Mouse (Mus musculus) frontal cortex, postnatal 14 days (tissue): Measurements from ENCODE around the gene Zbtb33.
"Not testable (repeated sequence)": the region's sequence is repeated elsewhere in the genome, so short reads cannot be mapped to it uniquely, and the experiment has no call there.

ENCODE experiments used
- DNase-seq, 2 experiments: peaks; one replicate each; pipeline ENCODE4 v3.0.0; 2022; ENCODE audit warnings: low spot score in 2 of 2

The Zbtb33 gene

DNA sequence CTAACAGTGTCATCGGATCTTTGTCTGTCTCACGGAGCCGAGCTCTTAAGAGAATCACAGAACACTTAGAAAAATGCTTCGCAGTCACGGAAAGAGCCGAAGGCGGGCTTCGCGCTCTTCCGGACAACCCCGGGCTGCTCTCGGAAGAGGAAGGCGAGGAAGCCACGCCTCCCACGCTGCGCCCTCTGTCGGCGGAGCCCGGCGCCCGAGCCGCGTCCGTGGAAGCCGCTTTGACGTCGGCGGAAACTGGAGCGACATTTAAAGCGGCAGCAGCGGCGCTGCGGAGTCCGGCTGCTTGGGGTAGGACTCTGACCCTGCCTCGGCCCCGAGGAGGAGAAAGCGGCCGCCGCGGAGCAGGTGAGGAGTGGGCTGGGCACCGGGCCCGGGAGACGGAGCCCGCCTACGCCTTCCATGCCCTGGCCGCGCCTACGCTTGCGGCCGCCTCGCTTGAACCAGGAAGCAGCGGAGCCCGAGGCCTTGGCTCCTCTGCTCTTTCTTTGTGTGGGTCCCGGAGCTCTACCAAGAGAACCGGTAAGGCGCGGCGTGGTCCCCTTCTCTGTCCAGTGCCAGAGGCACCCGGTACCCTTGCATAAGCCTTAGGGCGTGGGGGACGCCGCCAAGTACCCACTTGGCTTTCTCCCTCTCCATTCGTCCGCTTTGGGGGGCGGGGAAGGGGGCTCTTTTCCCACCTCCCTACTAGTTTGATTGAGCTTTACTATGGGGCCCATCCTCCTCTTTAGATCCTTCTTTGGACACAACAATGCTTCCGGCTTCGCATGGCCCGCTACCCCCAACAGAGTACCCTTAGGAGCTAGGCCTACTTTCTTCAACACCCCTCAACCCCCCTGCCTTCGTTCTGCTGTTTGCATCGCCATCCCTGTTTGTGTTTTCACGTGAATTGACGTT lies at the start of gene Zbtb33:
Gene Zbtb33 (plus strand): TSS at position 242 of the 906 bp plus-strand sequence.
- peak; percentile 70 to 85 for DNase-seq

DNA sequence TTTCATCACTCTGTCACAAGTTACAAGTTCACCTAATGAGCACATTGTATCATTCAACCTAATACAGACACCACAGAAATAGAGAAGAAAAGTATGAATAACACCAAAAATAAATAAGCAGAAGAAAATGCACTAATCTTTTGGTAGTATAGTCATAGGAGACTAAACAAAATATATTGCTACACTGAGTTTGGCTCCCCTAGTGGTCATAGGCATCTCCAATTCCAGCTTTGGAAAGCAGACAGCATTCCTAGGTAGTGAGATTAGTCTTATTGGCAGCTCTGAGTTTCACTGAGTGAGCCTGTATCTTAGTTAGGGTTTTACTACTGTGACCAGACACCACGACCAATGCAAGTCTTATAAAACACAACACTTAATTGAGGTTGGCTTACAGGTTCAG lies 30.5 kb upstream of the Zbtb33 start:
- no peak for DNase-seq

DNA sequence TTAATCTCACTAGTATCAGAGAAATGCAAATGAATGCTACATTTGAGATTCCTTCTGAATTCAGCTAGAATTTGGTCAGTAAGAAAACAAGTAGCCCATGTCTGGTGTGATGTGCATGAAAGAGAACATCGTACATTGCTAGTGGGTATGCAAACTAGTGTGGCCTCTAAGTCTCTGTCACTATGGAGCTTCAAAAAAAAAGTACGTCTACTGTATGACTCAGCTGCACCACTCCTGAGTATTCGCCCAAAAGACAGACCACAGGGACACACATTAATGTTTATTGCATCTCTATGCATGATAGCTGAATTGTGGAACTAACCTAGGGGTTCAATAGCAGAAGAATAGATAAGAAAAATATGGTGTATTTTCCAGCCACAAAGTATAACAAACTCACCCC lies 24.3 kb upstream of the Zbtb33 start:
- no peak for DNase-seq

DNA sequence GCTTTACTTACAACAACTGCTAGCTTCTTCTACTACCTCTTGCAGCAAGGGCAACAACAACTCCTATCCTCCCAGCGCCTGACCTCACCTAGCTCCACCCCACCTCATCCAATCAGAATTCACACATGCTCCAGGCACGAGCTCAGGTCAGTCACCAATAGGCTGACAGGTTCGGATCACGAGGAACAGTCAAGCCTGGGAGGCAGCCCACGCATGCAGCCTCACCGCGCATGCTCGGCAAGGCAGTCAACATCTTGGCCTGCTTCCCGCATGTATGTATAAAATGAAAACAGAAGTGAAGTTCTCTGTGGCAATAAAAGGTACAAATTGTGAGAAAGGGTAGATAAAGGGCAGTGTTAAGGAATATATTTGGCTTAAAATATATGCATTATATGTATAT lies 23.5 kb upstream of the Zbtb33 start:
- no peak for DNase-seq

DNA sequence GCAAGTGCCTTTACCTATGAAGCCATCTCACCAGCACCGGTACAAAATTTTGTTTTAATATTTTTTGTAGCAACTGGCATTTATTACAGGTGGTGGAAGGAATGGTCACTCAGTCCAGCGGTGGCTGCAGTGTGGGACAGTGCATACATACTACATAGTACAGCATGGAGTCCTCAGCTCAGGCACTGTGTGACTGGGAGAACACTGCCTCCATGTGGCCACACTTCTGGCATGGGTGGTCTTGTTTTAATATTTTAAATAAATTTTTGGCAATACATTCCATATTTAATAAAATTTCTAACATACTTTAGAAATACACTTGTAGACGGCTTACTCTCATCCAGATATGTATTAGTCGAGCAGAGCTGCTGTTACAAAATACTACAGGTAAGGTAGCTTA lies 23.0 kb upstream of the Zbtb33 start:
- no peak for DNase-seq

DNA sequence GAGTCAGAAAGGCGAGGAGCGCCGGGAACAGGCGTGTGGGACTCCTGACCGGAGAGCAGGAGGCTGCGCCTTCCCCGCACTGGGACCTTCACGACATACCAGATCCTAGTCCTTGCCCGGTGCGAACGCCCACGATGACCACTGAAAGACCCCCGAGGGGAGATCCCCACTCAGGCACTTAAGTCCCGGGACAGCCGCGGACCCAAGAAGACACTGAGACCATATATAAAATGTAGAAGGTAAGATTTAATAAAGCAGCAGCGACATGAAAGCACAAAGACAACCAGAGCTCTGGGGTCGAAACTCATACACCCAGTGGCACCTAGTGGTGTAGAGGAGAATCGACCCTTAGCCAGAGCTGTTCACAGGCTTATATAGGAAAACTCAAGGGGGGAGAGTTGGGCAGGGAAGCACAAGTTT lies 9.7 kb upstream of the Zbtb33 start:
- DNase-seq: not testable (repeated sequence)

DNA sequence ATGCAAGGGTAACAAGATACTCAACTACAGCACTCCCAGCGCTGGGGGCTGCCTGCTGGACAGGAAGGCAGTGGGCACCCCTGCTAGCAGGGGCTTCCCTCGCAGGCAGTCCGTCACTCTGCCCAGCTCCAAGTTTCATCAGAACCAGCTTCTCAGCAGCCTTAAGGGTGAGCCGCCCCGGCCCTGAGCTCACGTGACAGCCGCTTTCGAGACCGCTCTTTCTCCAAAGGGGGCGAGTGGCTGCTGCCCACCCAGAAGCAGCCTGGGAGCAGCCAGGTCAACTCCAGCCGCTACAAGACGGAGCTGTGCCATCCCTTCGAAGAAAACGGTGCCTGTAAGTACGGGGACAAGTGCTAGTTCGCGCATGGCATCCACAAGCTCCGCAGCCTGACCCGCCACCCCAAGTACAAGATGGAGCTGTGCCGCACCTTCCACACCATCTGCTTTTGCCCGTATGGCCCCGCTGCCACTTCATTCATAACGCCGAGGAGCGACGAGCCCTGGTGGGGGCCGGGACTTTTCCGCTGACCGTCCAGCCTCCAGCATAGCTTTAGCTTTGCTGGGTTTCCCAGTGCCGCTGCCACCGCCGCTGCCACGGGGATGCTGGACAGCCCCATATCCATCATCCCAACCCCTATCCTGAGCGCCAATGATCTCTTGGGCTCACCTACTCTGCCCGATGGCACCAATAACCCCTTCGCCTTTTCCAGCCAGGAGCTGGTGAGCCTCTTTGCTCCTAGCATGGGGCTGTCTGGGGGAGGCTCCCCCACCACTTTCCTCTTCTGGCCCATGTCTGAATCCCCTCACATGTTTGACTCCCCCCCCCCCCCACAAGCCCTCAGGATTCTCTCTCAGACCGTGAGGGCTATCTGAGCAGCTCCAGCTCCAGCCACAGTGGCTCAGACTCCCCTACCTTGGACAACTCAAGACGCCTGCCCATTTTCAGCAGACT lies 8.7 kb upstream of the Zbtb33 start:
- no peak for DNase-seq

DNA sequence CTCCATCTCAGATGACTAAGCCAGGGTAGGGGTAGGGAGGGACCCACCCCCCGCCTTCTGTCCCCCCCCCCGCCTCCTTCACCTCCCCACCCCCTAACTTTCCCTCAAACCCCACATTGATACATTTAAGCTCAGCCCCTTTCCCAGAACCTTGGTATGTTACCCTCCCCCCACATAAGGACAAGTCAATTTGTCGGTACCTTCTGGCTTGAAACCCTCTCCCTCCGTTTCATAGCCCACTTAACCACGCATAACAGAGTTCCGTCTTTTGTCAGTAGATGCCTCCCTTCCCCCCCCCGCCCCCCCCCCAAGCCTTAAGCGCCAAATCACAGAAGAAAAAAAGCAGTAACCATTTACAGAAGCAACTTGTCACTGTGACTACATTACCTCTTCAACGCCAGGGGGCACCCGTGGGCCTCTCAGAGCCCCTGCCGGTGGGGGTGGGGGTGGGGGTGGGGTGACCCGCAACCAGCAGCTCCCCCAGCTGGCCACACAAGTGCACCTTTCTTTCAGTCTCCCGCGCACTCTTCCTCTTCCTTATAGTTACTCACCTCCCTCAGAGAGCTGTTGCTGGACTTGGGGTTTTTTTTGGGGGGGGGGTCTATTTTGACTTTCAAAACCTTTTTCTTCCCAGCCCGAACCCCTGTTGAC lies 7.9 kb upstream of the Zbtb33 start:
- no peak for DNase-seq

DNA sequence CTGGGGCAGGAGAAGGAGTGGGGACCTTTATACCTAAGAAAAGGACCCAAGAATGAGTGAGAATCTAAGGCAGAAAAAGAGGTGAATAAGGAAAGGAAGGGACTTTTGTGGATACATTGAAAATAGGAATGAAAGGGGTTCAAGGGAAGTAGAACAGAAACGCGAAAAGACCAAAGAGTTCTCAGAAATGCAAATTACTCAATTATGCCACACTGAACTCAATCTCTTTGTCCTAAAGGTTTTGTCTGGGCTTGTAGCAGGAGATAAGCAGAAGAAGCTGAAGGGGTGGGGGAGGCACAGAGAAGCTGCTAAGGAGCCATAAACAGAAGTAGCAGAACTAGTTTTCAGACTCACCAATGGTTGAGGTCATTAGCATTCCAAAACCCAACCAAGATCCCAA lies 4.1 kb upstream of the Zbtb33 start:
- no peak for DNase-seq

DNA sequence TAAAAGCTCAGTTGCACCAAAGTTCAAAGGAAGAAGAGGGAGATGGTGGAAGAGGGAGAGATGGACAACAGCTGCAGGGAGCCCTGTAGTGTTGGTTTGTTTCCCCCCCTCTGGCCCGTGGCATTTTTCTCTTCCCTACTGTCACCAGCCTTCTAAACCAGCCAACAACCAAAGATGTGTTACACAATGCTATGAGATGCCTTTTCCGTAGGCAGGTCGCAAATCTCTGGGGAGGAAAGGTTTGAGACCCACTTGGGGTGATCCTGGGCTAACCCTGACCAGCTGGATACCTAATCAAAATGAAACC lies 818 bp downstream of the Zbtb33 start:
- no peak for DNase-seq

DNA sequence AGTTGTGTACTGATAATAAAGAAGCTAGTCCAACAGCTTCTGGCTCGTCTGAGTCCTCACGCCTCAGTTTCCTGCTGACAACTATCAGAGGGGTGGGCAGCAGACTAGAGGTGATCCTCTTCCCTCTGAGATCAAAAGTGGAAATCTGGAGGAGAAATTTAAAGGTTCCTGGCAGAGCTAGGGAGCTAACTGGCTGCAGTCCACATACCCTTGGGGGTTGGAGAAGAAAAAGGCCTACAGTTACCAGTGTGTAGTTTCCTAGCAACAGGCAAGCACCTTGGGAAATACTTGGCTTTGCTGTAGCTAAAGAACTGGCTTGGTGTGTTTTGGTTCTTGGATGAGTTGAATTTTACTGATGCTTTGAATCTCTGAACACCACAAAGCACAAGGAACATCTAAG lies 12.2 kb downstream of the Zbtb33 start:
- no peak for DNase-seq

DNA sequence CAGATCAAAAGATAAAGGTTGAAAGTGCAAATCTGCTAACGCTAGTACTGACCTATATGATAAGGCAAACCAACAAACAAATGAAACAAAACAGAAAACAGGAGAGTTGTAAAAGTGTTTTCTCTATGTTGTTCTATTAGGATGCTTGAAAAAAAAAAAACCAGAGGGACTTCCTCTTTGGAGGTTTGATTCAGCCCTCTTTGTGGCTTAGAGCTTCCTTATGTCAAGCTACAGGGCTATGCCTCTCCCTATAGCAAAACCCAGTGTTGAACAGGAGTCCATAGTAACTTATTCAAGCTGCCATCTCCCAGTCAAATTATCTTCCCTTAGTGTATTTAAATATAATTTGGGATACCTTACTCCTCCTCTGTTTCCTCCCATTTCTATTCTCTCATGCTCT lies 17.8 kb downstream of the Zbtb33 start:
- DNase-seq: no peak

DNA sequence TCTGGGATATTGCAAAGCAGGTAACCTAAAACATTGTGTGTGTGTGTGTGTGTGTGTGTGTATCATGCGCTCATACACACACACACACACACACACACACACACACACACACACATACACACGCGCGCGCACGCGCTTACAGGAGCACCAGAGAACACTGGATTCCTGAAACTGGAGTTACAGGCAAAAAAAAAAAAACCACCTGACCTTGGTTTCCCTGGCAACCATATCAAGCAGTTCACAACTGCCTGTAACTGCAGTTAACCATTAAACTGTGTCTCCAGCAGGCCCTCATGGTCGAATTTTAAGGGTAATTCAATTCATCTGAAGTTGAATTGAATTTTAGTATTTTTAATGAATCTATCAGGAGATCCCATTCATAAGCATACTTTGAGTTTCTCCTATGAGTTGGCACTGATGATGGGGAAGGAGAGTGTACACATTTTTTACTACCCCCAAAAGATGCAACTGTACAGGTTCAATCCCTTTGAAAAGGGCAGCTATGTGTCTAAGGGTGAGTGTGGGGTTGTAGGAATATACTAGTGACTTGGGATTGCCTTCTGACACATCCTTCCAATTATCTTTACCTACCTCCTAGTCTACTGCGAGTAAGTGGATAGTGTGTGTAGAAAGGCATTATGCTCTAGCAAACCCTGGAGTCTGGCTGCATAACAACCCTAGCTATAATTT lies 27.5 kb downstream of the Zbtb33 start:
- DNase-seq: no peak

DNA sequence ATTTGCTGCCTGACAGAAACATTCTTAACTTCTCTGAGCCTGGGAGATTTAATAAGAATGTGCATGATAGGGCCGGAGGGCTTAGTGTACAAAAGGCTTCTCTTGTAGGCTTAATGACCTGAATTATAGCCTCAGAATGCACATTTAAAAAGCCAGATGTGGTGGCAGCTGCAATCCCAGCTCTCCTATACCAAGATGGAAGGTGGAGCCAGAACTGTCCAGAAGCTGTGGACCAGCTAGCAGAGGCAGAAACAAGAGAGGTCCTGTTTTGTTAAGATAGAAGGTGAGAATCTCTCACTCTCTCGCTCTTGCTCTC lies 28.0 kb downstream of the Zbtb33 start:
- no peak for DNase-seq

DNA sequence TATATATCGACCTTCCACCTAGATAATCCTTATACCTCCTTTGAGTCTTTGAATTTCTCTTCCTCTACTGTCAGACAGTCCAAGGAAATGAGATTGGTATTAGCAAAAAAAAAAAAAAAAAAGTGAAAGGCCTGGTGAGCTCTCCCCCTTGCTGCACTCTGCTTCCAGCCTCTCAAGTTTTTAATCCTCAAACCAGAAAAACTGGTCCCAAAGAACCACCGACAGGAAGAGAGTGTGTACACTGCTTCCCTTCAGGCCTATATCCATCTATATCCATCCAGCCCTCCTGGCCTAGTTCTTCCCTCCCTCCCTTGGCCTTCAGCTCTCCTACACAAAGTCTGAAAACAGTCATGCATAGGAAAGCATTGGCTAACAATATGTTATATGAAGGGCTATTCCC lies 33.2 kb downstream of the Zbtb33 start:
- DNase-seq: no peak

DNA sequence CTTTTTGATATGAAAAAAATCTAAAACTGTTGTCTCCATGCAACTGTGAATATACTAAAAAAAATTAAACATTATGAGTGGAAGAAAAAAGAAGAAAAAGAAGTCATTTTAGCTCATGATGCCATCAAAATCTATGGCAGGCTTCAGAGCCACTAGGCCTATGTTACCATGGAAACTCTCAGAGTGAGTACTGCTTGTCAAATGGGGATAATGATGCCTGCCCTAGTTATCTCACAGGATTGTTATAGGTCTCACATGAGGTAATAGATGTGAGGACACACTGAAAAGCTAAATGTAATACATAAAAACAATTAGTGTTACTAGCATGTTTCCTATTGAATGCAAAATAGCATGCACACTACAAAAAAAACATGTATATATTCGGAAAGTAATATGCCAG lies 40.3 kb downstream of the Zbtb33 start:
- DNase-seq: no peak

DNA sequence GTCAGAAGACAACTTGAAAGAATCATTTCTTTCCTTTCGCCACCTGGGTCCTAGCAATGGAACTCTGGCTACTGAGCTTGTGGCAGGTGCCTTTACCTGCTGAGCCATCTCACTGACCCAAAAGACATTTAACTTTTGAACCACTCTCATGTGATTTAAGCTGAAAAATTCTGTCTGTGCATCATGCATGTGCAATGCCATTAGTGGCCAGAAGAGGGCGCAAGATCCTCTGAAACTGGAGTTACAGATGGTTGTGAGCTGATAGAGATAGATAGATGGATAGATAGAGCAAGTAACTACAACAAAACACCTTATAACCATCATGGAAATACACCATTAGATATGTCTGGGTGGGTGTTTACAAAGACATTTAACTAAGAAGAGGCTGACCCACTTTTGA lies 48.1 kb downstream of the Zbtb33 start:
- DNase-seq: peak in 1 of 2 experiments; percentile 24
